Mouse (Mus musculus) thymus, postnatal 25 days (tissue): ENCODE results near the gene Vmn1r203.
"Not testable (repeated sequence)": the region's sequence is repeated elsewhere in the genome, so short reads cannot be mapped to it uniquely, and the experiment has no call there.

ENCODE experiments used
- DNase-seq: peaks from one replicate; pipeline ENCODE4 v3.0.0; 2022

Vmn1r203 gene

DNA sequence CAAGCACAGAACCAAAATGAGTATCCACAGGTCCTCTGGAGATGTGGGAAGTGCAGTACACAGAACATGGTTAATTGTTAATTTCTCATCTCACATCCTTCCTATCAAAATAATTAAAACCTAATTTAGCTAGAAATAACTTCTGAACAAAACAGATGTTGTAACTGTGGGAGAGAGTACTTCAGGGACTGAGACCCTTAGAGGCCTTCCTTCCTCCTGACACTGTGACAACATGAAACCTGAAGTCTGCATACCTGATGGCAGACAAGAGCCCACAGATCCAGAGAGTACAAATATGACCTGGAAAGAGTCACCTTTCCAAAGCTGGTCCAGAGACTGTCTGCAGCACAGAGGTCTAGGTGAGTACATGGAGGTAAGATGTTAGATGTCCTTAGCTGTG is at the start of gene Vmn1r203:
TSS of gene Vmn1r203 (plus strand) at position 301 of the 400 bp plus-strand sequence.
- DNase-seq: no peak

DNA sequence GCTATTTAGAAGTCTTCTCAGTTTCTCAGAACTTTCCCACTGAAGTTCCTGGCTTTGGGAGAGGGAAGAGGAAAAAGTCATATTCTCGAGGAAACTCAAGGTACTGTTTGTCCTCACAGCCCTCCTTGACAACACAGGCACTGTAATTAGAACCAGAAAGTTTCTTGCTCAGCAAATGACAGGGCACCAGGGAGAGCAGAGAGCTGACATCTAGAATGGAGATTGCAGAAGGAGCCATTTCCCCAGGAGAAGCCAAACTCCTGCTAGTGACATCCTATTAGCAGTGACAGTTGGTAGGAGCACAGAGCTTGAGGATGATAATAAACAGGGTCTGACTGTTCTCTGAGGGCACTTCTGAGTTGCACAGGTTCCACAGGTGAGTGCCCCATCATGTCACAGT is 46.3 kb upstream of the Vmn1r203 start, which contains the start of gene Vmn1r201:
TSS of gene Vmn1r201 (plus strand) at position 301 of the 400 bp plus-strand sequence.
- DNase-seq: no peak

DNA sequence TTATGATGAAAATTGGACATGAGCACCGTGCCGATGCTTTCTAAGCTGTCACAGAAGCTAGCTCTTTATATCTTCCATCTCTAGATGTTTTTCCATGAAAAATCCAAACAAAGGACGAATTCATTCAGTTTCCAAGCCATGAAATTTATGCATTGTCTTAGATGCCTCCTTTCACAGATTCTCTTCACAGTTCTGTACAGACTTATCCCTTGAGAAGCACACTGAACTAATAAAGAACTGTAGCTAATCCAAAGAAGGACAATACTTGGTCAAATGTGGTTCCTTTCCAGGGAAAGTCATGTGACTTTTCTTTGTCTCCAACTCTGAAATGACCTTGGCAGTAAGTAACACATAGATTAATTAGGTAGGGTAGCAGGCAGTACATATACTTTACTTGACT is 15.5 kb upstream of the Vmn1r203 start:
- no peak for DNase-seq

DNA sequence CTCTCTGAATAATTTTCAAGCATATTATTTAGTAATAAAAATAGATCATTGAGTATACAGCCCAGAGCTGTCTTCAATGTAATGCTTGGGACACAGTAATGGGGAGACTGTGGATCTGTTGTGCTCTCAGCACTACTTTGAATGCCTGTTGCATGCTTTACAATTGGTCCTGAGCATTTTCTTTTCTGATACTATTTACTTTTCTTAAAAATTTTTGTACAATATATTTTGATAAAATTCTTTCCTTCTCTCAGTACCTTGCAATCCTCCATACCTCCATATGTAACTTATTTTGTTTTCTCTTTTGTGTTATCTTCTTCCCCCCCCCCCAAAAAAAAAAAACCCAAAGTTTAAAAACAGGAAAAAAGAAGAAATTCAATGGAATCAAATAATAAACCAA is 12.6 kb upstream of the Vmn1r203 start, which contains the start of gene Vmn1r202:
TSS of gene Vmn1r202 (minus strand) at position 101 of the 400 bp plus-strand sequence.
- no peak for DNase-seq

DNA sequence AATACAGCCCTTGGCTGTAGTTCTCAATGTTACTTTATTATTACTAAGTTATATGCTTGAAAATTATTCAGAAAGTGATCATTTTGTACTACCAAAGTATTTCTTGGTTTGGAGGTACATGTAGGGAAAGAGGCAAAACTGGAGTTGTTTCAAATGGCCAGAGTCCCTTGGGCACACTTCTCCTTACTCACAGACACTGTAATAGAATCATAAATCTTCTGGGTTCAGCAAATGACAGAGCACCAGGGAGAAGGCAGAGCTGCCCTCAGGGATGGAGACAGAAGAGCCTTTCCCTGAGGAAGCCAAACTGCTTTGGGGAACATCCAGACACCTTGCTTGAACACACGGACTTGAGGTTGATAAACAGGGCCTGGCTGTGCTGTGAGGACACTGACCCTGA is 35.0 kb downstream of the Vmn1r203 start, which contains the start of gene Vmn1r204:
TSS of gene Vmn1r204 (plus strand) at position 301 of the 400 bp plus-strand sequence.
- not testable (repeated sequence) for DNase-seq

DNA sequence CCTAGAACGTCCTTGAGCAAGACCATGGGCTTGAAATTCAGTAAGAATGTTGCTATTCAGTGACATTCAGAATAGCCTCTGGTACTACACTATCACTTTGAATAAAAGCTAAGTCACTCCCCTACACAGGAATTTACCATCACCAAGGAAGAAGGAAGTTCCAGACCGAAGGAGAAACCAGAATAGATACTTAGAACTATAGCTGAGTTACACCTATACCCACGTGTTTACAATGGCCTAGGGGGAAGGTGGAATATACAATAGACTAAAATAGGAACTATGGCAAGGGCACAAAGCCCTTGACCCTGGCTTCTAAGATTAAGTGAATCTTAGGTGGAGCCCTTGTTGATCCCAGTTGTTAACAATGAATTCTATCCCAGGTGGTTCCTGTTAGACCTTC is 57.0 kb downstream of the Vmn1r203 start:
- not testable (repeated sequence) for DNase-seq
